Mouse (Mus musculus) MEL (cell line): Measurements from ENCODE around the gene Klc1. TPM values are rescaled to one million over a fixed set of nuclear protein-coding genes. Genes with fewer than 3 reads are reported as not detected.
A peak's percentile ranks its signal among the peaks of the same experiment; 100 is the strongest.

ENCODE experiments used
- DNase-seq: peaks from one replicate; pipeline ENCODE4 v3.0.0; 2011; ENCODE audit warnings: low read depth, low spot score
- H3K27ac ChIP-seq: 2 replicates; pipeline ENCODE4 v1.5.1; 2012; ENCODE audit warnings: low read depth, mild to moderate bottlenecking, control low read depth, low read length, moderate library complexity; ENCODE audit not compliant: control insufficient read depth
- H3K27me3 ChIP-seq, 2 experiments: fragments of 150-350 bp in 1 of 2; sonication (generic) in 1 of 2; 2 replicates each; pipeline ENCODE4 v1.6.1; 2012; ENCODE audit warnings: low read length in 2 of 2, mild to moderate bottlenecking in 2 of 2, improper control_type of control experiment in 1 of 2, moderate library complexity in 1 of 2; ENCODE audit not compliant: insufficient read depth in 2 of 2, control insufficient read depth in 1 of 2
- H3K36me3 ChIP-seq, 2 experiments: 2 replicates each; pipeline ENCODE4 v1.6.1; 2012 to 2014; ENCODE audit warnings: low read length in 2 of 2, improper control_type of control experiment in 1 of 2, inconsistent platforms in 1 of 2, mild to moderate bottlenecking in 1 of 2; ENCODE audit not compliant: insufficient read depth in 2 of 2, control insufficient read depth in 1 of 2
- H3K4me1 ChIP-seq, 2 experiments: fragments of 150-350 bp in 1 of 2; sonication (generic) in 1 of 2; 2 replicates each; pipeline ENCODE4 v1.6.1; 2012; ENCODE audit warnings: low read length in 2 of 2, improper control_type of control experiment in 1 of 2, mild to moderate bottlenecking in 1 of 2; ENCODE audit not compliant: insufficient read depth in 2 of 2, control insufficient read depth in 1 of 2
- H3K4me3 ChIP-seq, 2 experiments: fragments of 150-350 bp in 1 of 2; sonication (generic) in 1 of 2; 2 replicates each; pipeline ENCODE4 v1.5.1; 2012; ENCODE audit warnings: low read depth in 2 of 2, low read length in 2 of 2, mild to moderate bottlenecking in 2 of 2, moderate library complexity in 2 of 2, control low read depth in 1 of 2, improper control_type of control experiment in 1 of 2; ENCODE audit not compliant: control insufficient read depth in 1 of 2, insufficient read depth in 1 of 2
- H3K79me2 ChIP-seq: 2 replicates; pipeline ENCODE4 v1.6.1; 2012; ENCODE audit warnings: mild to moderate bottlenecking, low read length, moderate library complexity; ENCODE audit not compliant: control insufficient read depth, poor library complexity, insufficient read depth
- H3K9ac ChIP-seq: 2 replicates; pipeline ENCODE4 v1.6.1; 2012; ENCODE audit warnings: low read depth, mild to moderate bottlenecking, control low read depth, low read length, moderate library complexity; ENCODE audit not compliant: control insufficient read depth, poor library complexity, severe bottlenecking
- H3K9me3 ChIP-seq: fragments of 150-350 bp; sonication (generic); replicated peaks from 2 replicates; pipeline ENCODE4 v1.6.1; 2012; ENCODE audit warnings: mild to moderate bottlenecking, low read length, improper control_type of control experiment, moderate library complexity; ENCODE audit not compliant: insufficient read depth
- CHD2 ChIP-seq: IDR thresholded peaks from 2 replicates; pipeline ENCODE4 v1.6.1; 2011; ENCODE audit warnings: low read length, improper control_type of control experiment
- CTCF ChIP-seq, 3 experiments: IDR thresholded peaks in 2 of 3; conservative IDR thresholded peaks in 1 of 3; 2 replicates each; pipeline ENCODE4 v1.5.1; 2011 to 2012; ENCODE audit warnings: low read length in 3 of 3, low read depth in 2 of 3, mild to moderate bottlenecking in 2 of 3, improper control_type of control experiment in 1 of 3, inconsistent platforms in 1 of 3, mixed read lengths in 1 of 3, moderate library complexity in 1 of 3; ENCODE audit not compliant: control insufficient read depth in 1 of 3, insufficient read depth in 1 of 3, poor library complexity in 1 of 3, severe bottlenecking in 1 of 3
- GABPA ChIP-seq: IDR thresholded peaks from 2 replicates; pipeline ENCODE4 v1.6.1; 2012; ENCODE audit warnings: low read depth, mild to moderate bottlenecking, inconsistent platforms, low read length, improper control_type of control experiment, moderate library complexity
- GATA1 ChIP-seq: IDR thresholded peaks from 2 replicates; pipeline ENCODE4 v1.6.1; 2011; ENCODE audit warnings: low read depth, low read length, improper control_type of control experiment
- HCFC1 ChIP-seq: IDR thresholded peaks from 2 replicates; pipeline ENCODE4 v1.6.1; 2012; ENCODE audit warnings: low read depth, mild to moderate bottlenecking, inconsistent platforms, low read length, improper control_type of control experiment, moderate library complexity
- JUND ChIP-seq: IDR thresholded peaks from 2 replicates; pipeline ENCODE4 v1.6.1; 2011; ENCODE audit warnings: low read depth, mild to moderate bottlenecking, improper control_type of control experiment, low read length
- KAT2A ChIP-seq: conservative IDR thresholded peaks from 2 replicates; pipeline ENCODE4 v1.6.1; 2012; ENCODE audit warnings: low read depth, low read length, improper control_type of control experiment, inconsistent platforms
- MAFK ChIP-seq: IDR thresholded peaks from 2 replicates; pipeline ENCODE4 v1.6.1; 2011; ENCODE audit warnings: low read depth, mild to moderate bottlenecking, low read length, improper control_type of control experiment, borderline replicate concordance
- MAZ ChIP-seq: IDR thresholded peaks from 2 replicates; pipeline ENCODE4 v1.6.1; 2012; ENCODE audit warnings: low read depth, mild to moderate bottlenecking, inconsistent platforms, low read length, improper control_type of control experiment
- MXI1 ChIP-seq: IDR thresholded peaks from 2 replicates; pipeline ENCODE4 v1.6.1; 2011; ENCODE audit warnings: mild to moderate bottlenecking, low read depth, low read length, improper control_type of control experiment
- MYC ChIP-seq: IDR thresholded peaks from 2 replicates; pipeline ENCODE4 v1.6.1; 2011; ENCODE audit warnings: low read depth, mild to moderate bottlenecking, low read length, improper control_type of control experiment, moderate library complexity
- NELFE ChIP-seq: IDR thresholded peaks from 2 replicates; pipeline ENCODE4 v1.6.1; 2011; ENCODE audit warnings: low read depth, low read length, improper control_type of control experiment
- POLR2A ChIP-seq, 2 experiments: IDR thresholded peaks; 2 replicates each; pipeline ENCODE4 v1.6.1; 2011 to 2012; ENCODE audit warnings: low read length in 2 of 2, mild to moderate bottlenecking in 2 of 2, control low read depth in 1 of 2, improper control_type of control experiment in 1 of 2, low read depth in 1 of 2, moderate library complexity in 1 of 2; ENCODE audit not compliant: control insufficient read depth in 1 of 2, insufficient read depth in 1 of 2, poor library complexity in 1 of 2
- POLR2AphosphoS2 ChIP-seq: IDR thresholded peaks from 2 replicates; pipeline ENCODE4 v1.6.1; 2011; ENCODE audit warnings: low read length, improper control_type of control experiment
- RAD21 ChIP-seq: IDR thresholded peaks from 2 replicates; pipeline ENCODE4 v1.6.1; 2011; ENCODE audit warnings: mild to moderate bottlenecking, low read depth, low read length, improper control_type of control experiment
- SIN3A ChIP-seq: IDR thresholded peaks from 2 replicates; pipeline ENCODE4 v1.6.1; 2012; ENCODE audit warnings: low read length, improper control_type of control experiment, inconsistent platforms
- TCF12 ChIP-seq: IDR thresholded peaks from 2 replicates; pipeline ENCODE4 v1.6.1; 2014; ENCODE audit warnings: low read depth, mild to moderate bottlenecking, inconsistent platforms, low read length, improper control_type of control experiment, moderate library complexity
- UBTF ChIP-seq: IDR thresholded peaks from 2 replicates; pipeline ENCODE4 v1.6.1; 2012; ENCODE audit warnings: low read depth, mild to moderate bottlenecking, inconsistent platforms, low read length, improper control_type of control experiment, moderate library complexity, borderline replicate concordance; ENCODE audit not compliant: insufficient read depth
- USF2 ChIP-seq, 2 experiments: IDR thresholded peaks; 2 replicates each; pipeline ENCODE4 v1.6.1; 2011 to 2012; ENCODE audit warnings: improper control_type of control experiment in 2 of 2, low read length in 2 of 2, borderline replicate concordance in 1 of 2, inconsistent platforms in 1 of 2, low read depth in 1 of 2, mild to moderate bottlenecking in 1 of 2; ENCODE audit not compliant: insufficient read depth in 1 of 2
- ZC3H11A ChIP-seq: IDR thresholded peaks from 2 replicates; pipeline ENCODE4 v1.6.1; 2012; ENCODE audit warnings: low read depth, mild to moderate bottlenecking, inconsistent platforms, low read length, improper control_type of control experiment
- ZMIZ1 ChIP-seq: IDR thresholded peaks from 2 replicates; pipeline ENCODE4 v1.6.1; 2012; ENCODE audit warnings: low read depth, mild to moderate bottlenecking, inconsistent platforms, low read length, improper control_type of control experiment, moderate library complexity
- ZNF384 ChIP-seq: IDR thresholded peaks from 2 replicates; pipeline ENCODE4 v1.6.1; 2012; ENCODE audit warnings: low read depth, mild to moderate bottlenecking, inconsistent platforms, low read length, improper control_type of control experiment
- polyA plus RNA-seq, 2 experiments: library from polyadenylated mRNA; stranded (reverse) in 1 of 2; unstranded in 1 of 2; fragments of >175 nt in 1 of 2; fragments of >200 nt in 1 of 2; gene quantifications; 2 replicates each; pipeline versions ENCODE4 v1.2.1 to v1.2.4; 2012; ENCODE audit warnings: low replicate concordance in 2 of 2, low read depth in 1 of 2; ENCODE audit not compliant: insufficient read length in 2 of 2, insufficient read depth in 1 of 2, missing spikeins in 1 of 2
- total RNA-seq: library from RNA; depleted of rRNA; stranded (reverse); fragments of 300-350 nt; gene quantifications from 2 replicates; pipeline ENCODE4 v1.2.3, GENCODE M21; 2012

The Klc1 gene
- total and polyA plus RNA-seq, 3 experiments: 30.7 to 60.4 TPM; not detected in 1

GRCm38 (mm10) chr12:111710091-111710490 is 48.6 kb upstream of the Klc1 start:
- Histone ChIP-seq H3K9me3 (no peaks in the 10 kb centered on the region), H3K4me3 (no peak overlapping the region), H3K27me3 (no peaks in the 10 kb centered on the region), H3K4me1 (peaks cover 0 to 13% of the 10 kb centered on the region in 2 experiments; a peak in 3 of 4 replicates), H3K9ac (no peak overlapping the region), H3K36me3 (peaks cover 5 to 12% of the 10 kb centered on the region in 2 experiments; a peak in 3 of 4 replicates), H3K27ac (no peak overlapping the region), H3K79me2 (peaks cover 37% of the 10 kb centered on the region)
- TF ChIP-seq ZNF384: no peak
- TF ChIP-seq MAFK: no peak
- no peak for TF ChIP-seq POLR2AphosphoS2
- no peak for TF ChIP-seq ZMIZ1
- no peak for TF ChIP-seq GABPA
- TF ChIP-seq MYC: no peak
- no peak for TF ChIP-seq GATA1
- TF ChIP-seq TCF12: no peak
- no peak for TF ChIP-seq POLR2A (IDR thresholded peaks at IDR 0.05; ENCODE audit: control insufficient read depth in 1 of 2, insufficient read depth in 1 of 2, low read depth in 1 of 2, low read length in 2 of 2, poor library complexity in 1 of 2)
- TF ChIP-seq CTCF (IDR thresholded peaks at IDR 0.05 in 2 of 3, conservative IDR thresholded peaks at IDR 0.05 in 1 of 3; ENCODE audit: control insufficient read depth in 1 of 3, insufficient read depth in 1 of 3, low read depth in 2 of 3, low read length in 3 of 3, poor library complexity in 1 of 3, severe bottlenecking in 1 of 3): no peak
- TF ChIP-seq UBTF: no peak
- no peak for DNase-seq

GRCm38 (mm10) chr12:111712476-111712875 is 46.2 kb upstream of the Klc1 start:
- Histone ChIP-seq H3K4me3 (peak overlapping the region; percentile 87 to 99), H3K9me3 (no peaks in the 10 kb centered on the region), H3K79me2 (peaks cover 39% of the 10 kb centered on the region), H3K27me3 (no peaks in the 10 kb centered on the region), H3K36me3 (peaks cover 5 to 12% of the 10 kb centered on the region in 2 experiments), H3K27ac (peak overlapping the region; percentile 16; the same call in 1 of the 2 replicates), H3K9ac (peak overlapping the region; percentile 97), H3K4me1 (peaks cover 0 to 13% of the 10 kb centered on the region in 2 experiments; a peak in 3 of 4 replicates)
- DNase-seq: peak; percentile 61
- TF ChIP-seq ZC3H11A (no peak), RAD21 (no peak), MAFK (no peak), USF2 (IDR thresholded peaks at IDR 0.05; ENCODE audit: borderline replicate concordance in 1 of 2, insufficient read depth in 1 of 2, low read depth in 1 of 2, low read length in 2 of 2) (no peak), NELFE (no peak), POLR2A (IDR thresholded peaks at IDR 0.05; ENCODE audit: control insufficient read depth in 1 of 2, insufficient read depth in 1 of 2, low read depth in 1 of 2, low read length in 2 of 2, poor library complexity in 1 of 2) (no peak), GATA1 (no peak), MAZ (no peak), KAT2A (no peak), HCFC1 (no peak), MXI1 (no peak), CHD2 (no peak), UBTF (no peak), JUND (no peak), ZNF384 (no peak), SIN3A (no peak), TCF12 (no peak)
